Mouse (Mus musculus) MEL (cell line): ENCODE measurements around the gene Ugt2b35.
"Not testable (repeated sequence)": the region's sequence is repeated elsewhere in the genome, so short reads cannot be mapped to it uniquely, and the experiment has no call there.

Source experiments
- CHD1 ChIP-seq: IDR thresholded peaks from 2 replicates; pipeline ENCODE4 v1.6.1; 2012; ENCODE audit warnings: low read depth, mild to moderate bottlenecking, inconsistent platforms, low read length, improper control_type of control experiment
- CTCF ChIP-seq, 3 experiments: IDR thresholded peaks in 2 of 3; conservative IDR thresholded peaks in 1 of 3; 2 replicates each; pipeline ENCODE4 v1.5.1; 2011 to 2012; ENCODE audit warnings: low read length in 3 of 3, low read depth in 2 of 3, mild to moderate bottlenecking in 2 of 3, improper control_type of control experiment in 1 of 3, inconsistent platforms in 1 of 3, mixed read lengths in 1 of 3, moderate library complexity in 1 of 3; ENCODE audit not compliant: control insufficient read depth in 1 of 3, insufficient read depth in 1 of 3, poor library complexity in 1 of 3, severe bottlenecking in 1 of 3
- POLR2A ChIP-seq, 2 experiments: IDR thresholded peaks; 2 replicates each; pipeline ENCODE4 v1.6.1; 2011 to 2012; ENCODE audit warnings: low read length in 2 of 2, mild to moderate bottlenecking in 2 of 2, control low read depth in 1 of 2, improper control_type of control experiment in 1 of 2, low read depth in 1 of 2, moderate library complexity in 1 of 2; ENCODE audit not compliant: control insufficient read depth in 1 of 2, insufficient read depth in 1 of 2, poor library complexity in 1 of 2
- TAL1 ChIP-seq: IDR thresholded peaks from 2 replicates; pipeline ENCODE4 v1.6.1; 2012; ENCODE audit warnings: mild to moderate bottlenecking, inconsistent platforms, low read length, moderate library complexity, mixed read lengths

- not testable (repeated sequence) for TF ChIP-seq CTCF (IDR thresholded peaks at IDR 0.05 in 2 of 3, conservative IDR thresholded peaks at IDR 0.05 in 1 of 3; ENCODE audit: control insufficient read depth in 1 of 3, insufficient read depth in 1 of 3, low read depth in 2 of 3, low read length in 3 of 3, poor library complexity in 1 of 3, severe bottlenecking in 1 of 3); POLR2A (IDR thresholded peaks at IDR 0.05; ENCODE audit: control insufficient read depth in 1 of 2, insufficient read depth in 1 of 2, low read depth in 1 of 2, low read length in 2 of 2, poor library complexity in 1 of 2); TAL1; CHD1
Measured at GRCm38 (mm10) chr5:86967271-86967670, 33.4 kb upstream of the Ugt2b35 start.
